Mouse (Mus musculus) brain, adult 10 weeks (tissue): ENCODE measurements around the gene Dnase1. TPM values are rescaled to one million over a fixed set of nuclear protein-coding genes. Genes with fewer than 3 reads are reported as not detected.

Source experiments
- polyA plus RNA-seq: library from polyadenylated mRNA; stranded (reverse); fragments of 350-450 nt; fragmentation: Illumina TruSeq; extraction: RNeasy Lipid Tissue Mini Kit (QIAGEN cat#74804); gene quantifications from one replicate; pipeline ENCODE4 v1.2.3, GENCODE M21; 2015; ENCODE audit warnings: low read depth, low replicate concordance

The Dnase1 gene
- not detected for polyA plus RNA-seq

GRCm38 (mm10) chr16:4036807-4037206 lies at the start of gene Dnase1:
Gene Dnase1, plus strand, starts transcription at chr16:4036942.

GRCm38 (mm10) chr16:4003489-4004398 lies 33.0 kb upstream of the Dnase1 start, which contains the start of gene Slx4:
Gene Slx4, minus strand, starts transcription at chr16:4003770.

GRCm38 (mm10) chr16:4077384-4078061 lies 40.8 kb downstream of the Dnase1 start, which contains the start of gene Trap1:
Gene Trap1, minus strand, starts transcription at chr16:4077827.

Other genes starting within 250 kb of the Dnase1 start
- not detected for gene Olfr15, start 206.1 kb upstream of the Dnase1 start, polyA plus RNA-seq
- 3.3 TPM for gene Zfp174, start 189.7 kb upstream of the Dnase1 start, polyA plus RNA-seq
- gene Naa60, start 164.6 kb upstream of the Dnase1 start, polyA plus RNA-seq = 105 TPM
- 16.5 TPM for gene Zfp597, start 152.4 kb upstream of the Dnase1 start, polyA plus RNA-seq
- gene Gm20695, start 152.3 kb upstream of the Dnase1 start, polyA plus RNA-seq = 0.58 TPM
- 10.2 TPM for gene 1700037C18Rik, start 128.3 kb upstream of the Dnase1 start, polyA plus RNA-seq
- gene Cluap1, start 128.1 kb upstream of the Dnase1 start, polyA plus RNA-seq = 35.0 TPM
- 0.82 TPM for gene Nlrc3, start 60.3 kb upstream of the Dnase1 start, polyA plus RNA-seq
- gene Slx4, start 33.2 kb upstream of the Dnase1 start, polyA plus RNA-seq = 23.4 TPM
- gene Trap1, start 40.9 kb downstream of the Dnase1 start, polyA plus RNA-seq = 71.9 TPM
- 13.9 TPM for gene Crebbp, start 177.1 kb downstream of the Dnase1 start, polyA plus RNA-seq